Mouse (Mus musculus) yolk sac, embryonic 10.5 days (tissue): ENCODE measurements at regions not wholly inside any gene's neighbourhood (a gene's known extent, or its start where the extent isn't known, plus 50 kb on each side); places are given as distances from the start of the nearest gene placed in this dataset.

Experiments used
- DNase-seq: peaks from one replicate; pipeline ENCODE4 v3.0.0-alpha.2; 2017; ENCODE audit warnings: low spot score

GRCm38 (mm10) chr15:88483471-88483870 is 116.6 kb upstream of the Zdhhc25 start:
- no peak for DNase-seq

- DNase-seq = no peak
Measured at GRCm38 (mm10) chr15:88489715-88490114, 110.4 kb upstream of the Zdhhc25 start.

GRCm38 (mm10) chr15:88490316-88491090 is 109.6 kb upstream of the Zdhhc25 start:
- DNase-seq = no peak

- DNase-seq = no peak
Measured at GRCm38 (mm10) chr15:88491091-88491366, 109.1 kb upstream of the Zdhhc25 start.

GRCm38 (mm10) chr15:88497957-88498356 is 102.1 kb upstream of the Zdhhc25 start:
- DNase-seq = no peak

- DNase-seq = no peak
Measured at GRCm38 (mm10) chr15:88502311-88502710, 97.8 kb upstream of the Zdhhc25 start.

GRCm38 (mm10) chr15:88503896-88504295 is 96.2 kb upstream of the Zdhhc25 start:
- DNase-seq = no peak

GRCm38 (mm10) chr15:88505491-88506119 is 94.5 kb upstream of the Zdhhc25 start:
- DNase-seq = no peak

- DNase-seq = no peak
Measured at GRCm38 (mm10) chr15:88507886-88508285, 92.2 kb upstream of the Zdhhc25 start.

GRCm38 (mm10) chr15:88508971-88509370 is 91.1 kb upstream of the Zdhhc25 start:
- DNase-seq = no peak

GRCm38 (mm10) chr15:88509626-88510025 is 90.5 kb upstream of the Zdhhc25 start:
- no peak for DNase-seq

GRCm38 (mm10) chr15:88514091-88514490 is 86.0 kb upstream of the Zdhhc25 start:
- no peak for DNase-seq

- no peak for DNase-seq
Measured at GRCm38 (mm10) chr15:88531218-88531617, 68.9 kb upstream of the Zdhhc25 start.

- DNase-seq = no peak
Measured at GRCm38 (mm10) chr15:88532008-88532407, 68.1 kb upstream of the Zdhhc25 start.

- no peak for DNase-seq
Measured at GRCm38 (mm10) chr15:88533354-88533753, 66.7 kb upstream of the Zdhhc25 start.

GRCm38 (mm10) chr15:88535516-88535915 is 64.6 kb upstream of the Zdhhc25 start:
- no peak for DNase-seq

- no peak for DNase-seq
Measured at GRCm38 (mm10) chr15:88537190-88537589, 62.9 kb upstream of the Zdhhc25 start.

- no peak for DNase-seq
Measured at GRCm38 (mm10) chr15:88542567-88542966, 57.5 kb upstream of the Zdhhc25 start.

- DNase-seq = no peak
Measured at GRCm38 (mm10) chr15:88544216-88544615, 55.9 kb upstream of the Zdhhc25 start.

- DNase-seq = no peak
Measured at GRCm38 (mm10) chr15:88548261-88548660, 51.8 kb upstream of the Zdhhc25 start.
